Mouse (Mus musculus) right cerebral cortex, postnatal 25 days (tissue): Measurements from ENCODE around the gene Arhgef3.

Experiments used
- DNase-seq: peaks from one replicate; pipeline ENCODE4 v3.0.0; 2022

Arhgef3 gene

DNA sequence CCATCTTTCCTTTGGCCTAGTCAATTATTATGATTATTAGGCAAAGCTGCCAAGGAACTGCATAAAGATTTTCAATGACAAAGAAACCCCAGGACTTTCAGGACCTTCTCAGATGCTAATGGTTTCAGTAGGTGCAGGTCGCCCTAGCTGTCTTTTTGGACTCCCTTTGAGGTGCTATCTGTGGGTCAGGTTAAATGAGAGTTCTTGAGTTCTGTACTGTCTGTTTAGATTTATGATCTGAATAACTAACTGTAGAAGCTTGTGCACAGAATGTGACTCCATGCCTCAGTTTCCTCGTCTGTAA, 158.1 kb downstream of the Arhgef3 start:
- no peak for DNase-seq

DNA sequence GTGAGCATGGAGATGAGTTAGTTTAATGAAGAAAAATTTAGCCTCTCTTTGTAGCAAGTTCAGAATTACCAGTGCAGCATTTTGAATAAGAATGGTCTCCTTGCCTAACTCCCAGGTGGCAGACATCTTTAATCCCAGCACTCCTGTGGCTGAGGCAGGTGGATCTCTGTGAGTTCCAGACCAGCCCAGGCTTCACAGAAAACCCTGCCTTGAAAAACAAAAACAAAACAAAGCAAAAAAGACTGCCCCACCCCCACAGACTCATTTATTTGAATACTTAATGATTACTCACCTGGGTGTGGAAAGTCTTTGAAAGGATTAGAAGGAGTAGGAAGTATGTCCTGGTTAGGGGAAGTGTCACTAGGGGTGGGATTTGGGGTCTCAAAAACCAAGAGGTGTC, 158.5 kb downstream of the Arhgef3 start:
- no peak for DNase-seq

DNA sequence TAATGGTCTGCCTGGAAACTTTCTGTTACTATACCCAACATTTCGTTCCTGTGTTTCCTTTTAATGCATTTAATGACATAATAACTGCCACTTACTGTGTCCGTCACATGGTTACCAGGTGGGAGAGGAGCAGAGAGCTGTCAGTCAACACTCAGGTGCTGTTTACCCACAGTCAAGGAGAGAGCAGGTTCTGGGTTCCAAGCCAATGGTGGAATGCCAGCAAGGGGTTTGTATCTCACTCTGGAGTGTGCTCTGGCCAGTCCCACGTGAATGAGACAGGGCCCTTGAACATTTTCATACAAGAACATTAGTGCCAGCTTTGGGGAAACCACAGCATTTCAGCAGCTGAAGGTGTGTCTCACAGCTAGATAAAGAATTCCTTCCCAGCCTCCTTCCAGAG, 162.6 kb downstream of the Arhgef3 start:
- DNase-seq, result no peak

DNA sequence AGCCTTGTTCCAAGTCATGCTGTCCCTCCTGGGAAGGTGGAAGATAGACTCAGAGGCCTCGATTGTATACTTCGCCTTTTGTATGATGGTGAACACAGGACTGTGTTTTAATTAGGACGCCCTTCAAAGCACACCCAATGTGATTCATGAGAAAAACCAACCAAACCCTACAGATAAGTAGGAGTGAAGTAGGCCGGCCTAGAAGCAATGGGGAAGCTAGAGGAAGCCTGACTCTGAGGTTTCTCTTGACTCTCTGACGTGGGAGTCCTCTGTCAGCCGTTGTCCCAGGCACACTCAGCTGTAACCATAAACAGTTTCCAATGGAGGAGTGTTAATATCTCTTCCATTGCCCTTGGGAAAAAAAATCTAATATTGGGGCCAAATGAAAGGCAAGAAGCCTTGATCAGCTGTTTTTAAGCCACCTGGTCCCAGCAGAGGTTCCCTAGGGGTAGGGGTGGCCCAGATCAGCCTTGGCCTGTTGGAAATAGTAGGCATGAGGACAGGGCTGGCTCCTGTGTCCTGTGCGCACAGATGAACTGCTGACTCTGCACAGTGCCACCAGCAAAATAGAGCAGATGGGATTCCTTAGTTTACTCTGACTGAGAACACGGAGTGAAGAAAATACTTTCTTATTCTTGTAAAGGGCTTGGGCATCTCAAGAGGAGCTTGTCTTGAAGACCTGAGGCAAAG, 165.6 kb downstream of the Arhgef3 start:
- no peak for DNase-seq

DNA sequence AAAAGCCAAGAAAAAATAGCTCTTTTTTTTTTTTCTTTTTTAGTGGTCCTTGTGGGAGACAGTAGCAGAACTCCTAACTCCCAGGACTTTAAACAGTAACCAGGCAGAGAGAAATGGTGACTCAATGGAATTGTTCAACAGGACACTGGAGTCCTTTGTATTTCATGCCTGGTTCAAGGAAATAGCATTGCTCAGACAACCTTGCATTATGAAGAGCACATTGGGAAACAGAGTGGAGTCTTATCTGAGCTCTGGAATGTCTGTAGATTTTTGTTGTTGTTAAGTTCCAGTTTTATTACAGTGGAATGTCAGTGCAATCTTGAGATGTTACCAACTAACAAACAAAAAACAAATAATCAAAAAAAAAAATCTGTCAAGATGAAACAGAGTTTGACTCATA, 169.3 kb downstream of the Arhgef3 start:
- DNase-seq, result no peak

DNA sequence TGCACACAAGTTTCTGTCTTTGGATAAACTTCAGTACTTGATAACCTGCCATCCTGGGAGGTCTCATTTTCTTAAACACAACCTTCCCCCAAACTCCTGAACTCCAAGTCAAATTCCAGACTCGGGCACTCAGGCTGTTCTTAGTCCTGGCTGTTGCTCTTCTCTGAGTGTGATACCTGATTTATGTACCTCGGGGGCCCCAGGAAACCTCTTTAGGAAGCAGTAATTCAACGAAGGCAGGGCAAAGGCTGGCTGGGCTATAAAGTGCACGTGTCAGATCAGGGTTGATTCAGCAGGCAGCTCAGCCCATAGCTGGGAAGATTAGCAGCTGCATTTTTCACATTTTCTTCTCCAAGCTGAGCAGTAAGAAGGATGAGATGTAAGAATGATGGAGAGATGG, 171.5 kb downstream of the Arhgef3 start:
- no peak for DNase-seq

DNA sequence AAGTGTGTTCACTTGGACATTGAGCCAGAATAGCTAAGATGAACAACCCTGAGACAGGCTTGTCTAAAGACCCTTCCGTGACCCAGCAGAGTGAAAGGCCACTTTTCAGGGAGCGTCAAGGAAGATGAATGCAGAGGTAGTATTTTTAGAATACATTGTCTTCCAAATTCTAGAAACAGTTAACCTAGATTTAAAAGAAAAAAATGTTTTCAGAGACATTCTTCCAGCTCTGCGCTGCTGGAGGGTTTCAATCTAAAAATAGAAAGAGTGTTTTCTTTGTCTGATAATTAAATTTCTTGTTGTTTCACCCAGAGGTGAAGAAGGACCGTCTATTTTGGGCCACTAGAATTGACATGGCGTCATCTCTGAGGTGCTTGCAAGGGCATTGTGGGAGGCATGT, 174.4 kb downstream of the Arhgef3 start:
- DNase-seq, result no peak

DNA sequence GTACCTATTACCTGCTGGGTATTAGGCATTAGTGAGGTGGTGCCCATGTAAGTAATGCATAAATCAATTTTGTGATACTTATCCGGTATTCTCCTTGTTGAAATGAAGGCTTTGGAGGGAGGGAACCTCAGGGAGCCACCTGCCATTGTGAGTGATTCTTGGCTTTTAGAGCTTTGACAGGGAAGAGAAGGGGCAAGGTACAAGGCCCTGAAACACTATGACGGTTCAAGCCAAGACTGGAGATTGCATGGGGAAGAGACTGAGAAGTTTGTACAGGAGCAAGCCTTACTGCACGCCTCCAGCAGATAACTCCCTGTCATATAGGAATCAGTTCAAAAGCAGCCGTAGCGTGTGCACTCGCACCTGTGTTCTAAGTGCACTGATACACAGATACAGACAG, 177.4 kb downstream of the Arhgef3 start:
- no peak for DNase-seq

DNA sequence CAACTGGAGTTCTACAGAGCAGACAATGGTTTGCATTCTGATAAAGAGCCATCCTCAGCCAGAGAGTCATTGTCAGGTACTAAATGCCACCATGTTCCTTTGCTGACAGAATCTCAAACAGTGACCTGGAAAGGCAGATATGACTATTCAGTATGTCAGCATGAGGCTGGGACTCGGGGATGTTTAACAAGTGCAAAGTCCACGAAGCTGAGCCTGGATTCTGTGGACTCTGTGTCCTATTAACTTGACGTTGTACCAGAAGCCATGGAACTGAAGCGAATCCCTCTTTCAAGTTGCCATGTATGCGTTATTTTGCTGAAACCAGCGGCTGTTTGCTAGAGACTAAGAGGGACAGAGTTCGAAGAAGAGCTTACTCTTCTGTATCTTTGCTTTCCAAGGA, 181.1 kb downstream of the Arhgef3 start:
- no peak for DNase-seq

DNA sequence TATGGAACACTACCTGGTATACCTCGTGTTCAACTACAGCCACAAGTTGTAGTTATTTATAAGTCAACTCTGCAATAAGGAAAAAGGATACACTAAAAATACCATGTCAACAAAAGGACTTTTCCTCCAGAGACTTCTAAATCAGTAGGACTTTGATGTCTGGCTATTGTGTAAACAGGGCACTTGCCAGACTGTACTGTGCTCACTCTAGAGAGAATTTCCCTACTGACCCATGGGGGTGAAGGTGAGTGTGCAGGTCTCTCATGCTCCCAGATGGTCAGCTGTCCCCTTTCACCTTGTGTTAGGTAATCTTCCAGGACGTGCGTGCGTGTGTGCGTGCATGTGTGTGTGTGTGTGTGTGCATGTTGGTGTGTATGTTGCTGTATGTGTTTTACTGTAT, 182.3 kb downstream of the Arhgef3 start:
- no peak for DNase-seq

DNA sequence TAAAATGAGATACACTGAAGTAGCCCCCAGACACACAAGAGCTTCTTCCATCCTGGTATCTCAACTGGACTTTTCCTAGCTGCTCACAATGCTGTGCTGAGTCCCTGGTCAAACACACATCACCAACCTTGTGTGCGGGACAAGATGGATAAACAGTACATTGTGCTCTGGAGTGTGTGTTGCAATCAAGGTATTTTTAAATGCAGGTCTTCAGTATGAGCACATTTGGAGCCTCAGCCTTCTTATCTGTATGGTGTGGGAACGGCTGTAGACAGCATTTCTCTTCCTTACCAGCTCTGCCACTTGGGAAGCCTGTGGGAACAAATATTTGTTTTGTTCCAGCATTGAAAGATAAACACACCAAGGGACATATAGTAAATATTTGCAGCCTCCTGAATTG, 184.2 kb downstream of the Arhgef3 start:
- DNase-seq, result no peak

DNA sequence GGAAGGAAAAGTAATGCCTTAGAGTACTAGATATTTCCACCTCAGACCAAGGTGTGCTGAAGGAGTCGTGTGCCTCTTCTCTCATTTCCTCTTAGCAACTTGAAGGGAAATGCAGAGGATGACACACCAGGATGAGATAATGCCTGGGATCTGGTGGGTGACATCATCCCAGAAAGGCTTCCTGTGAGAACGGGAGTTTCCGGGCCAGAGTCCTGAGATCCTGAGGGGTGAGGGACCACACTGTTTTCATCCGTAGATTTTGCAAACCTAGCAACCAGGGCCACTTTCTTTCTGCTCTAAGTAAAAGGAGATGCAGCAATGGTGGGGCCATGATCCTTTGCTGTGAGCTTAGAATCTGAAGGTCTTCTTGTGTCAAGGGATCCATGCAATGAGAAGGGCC, 185.0 kb downstream of the Arhgef3 start:
- DNase-seq, result no peak

DNA sequence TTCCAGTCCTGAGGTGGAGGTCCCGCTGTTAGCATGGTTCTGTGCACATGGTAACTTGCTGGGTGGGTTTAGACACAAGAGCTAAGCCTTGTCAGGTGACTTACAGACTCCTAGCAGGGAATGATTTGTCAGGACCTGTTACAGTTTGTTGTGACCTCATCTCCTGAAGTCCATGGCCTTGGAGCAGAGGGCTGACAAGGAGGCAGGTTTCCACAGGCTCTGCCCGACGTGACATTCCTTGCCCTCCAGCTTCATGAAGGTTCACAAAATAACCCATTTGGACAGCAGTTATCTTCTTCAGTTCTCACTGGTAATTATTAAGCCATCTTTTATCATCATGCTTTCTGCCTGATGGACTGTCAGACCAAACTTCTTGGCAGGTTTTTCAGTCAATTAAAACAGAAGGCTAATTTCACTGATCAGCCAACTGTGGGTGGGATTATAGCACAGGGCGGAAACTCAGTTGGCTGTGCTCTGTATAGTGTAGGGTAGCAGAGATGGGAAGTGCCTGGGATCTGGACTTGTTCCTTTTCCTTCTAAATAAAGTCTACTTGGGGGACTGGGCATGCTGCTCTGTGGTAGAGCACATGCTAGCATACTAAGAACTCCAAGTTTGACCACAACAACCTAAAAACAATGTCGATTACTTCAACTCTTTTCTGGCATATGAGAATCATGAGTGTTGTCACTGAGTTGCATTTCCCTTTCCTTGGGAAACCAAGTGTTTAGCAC, 187.2 kb downstream of the Arhgef3 start:
- DNase-seq, result no peak

DNA sequence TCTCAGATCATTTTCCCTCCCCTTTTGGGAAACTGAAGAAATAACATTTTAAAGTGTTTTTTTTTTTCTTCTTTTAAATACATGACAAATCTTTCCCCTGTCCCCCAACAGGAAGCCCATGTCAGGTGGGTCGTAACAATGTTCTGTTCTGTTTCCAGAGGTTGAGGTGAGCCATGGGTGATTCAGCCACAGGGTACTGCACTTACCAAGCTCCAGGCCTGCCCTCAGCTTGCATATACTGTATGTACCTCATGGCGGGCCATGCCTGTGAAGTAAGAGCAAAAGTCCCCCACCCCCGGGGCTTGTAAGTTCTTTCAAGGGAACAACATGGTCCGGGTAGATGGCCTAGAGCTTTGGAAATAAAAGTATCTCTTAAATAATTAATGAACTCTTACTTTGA, 188.6 kb downstream of the Arhgef3 start:
- no peak for DNase-seq

DNA sequence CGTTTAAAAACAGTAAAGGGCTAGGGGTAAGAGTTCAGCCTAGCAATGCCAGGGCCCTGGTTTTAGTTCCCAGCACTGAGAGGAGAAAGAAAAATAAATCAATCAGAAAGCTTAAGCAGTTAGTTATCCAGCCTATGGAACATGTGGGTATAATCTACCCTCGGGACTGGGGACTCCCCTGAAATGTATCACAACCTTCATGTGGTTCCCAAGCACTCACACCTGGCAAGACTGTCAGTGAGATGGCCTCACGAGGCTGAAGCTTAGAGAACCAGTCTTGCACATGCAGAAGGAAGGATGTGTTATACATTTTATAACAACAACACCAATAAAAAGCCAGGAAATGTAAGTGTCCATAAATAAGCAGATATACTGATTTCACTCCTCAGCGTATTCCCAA, 189.7 kb downstream of the Arhgef3 start:
- DNase-seq, result no peak

DNA sequence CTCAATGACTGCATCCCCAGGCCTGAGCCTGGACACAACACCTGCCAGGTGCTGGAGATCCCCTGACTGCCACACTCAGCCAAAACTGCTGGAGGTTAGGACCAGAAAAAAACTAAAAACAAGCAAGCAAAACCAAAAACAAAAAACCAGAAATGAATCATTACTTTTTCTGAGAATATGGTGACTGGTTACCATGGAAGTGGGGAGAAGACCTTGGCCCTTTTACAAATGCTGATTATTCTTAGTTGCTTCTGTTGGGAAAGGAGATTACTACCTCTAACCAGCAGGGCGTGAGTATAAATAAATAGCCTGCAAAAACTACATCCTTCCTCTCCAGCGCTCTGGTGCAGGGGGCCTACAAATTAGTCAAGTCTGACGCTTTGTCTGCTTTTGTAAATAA, 194.1 kb downstream of the Arhgef3 start:
- DNase-seq, result no peak

DNA sequence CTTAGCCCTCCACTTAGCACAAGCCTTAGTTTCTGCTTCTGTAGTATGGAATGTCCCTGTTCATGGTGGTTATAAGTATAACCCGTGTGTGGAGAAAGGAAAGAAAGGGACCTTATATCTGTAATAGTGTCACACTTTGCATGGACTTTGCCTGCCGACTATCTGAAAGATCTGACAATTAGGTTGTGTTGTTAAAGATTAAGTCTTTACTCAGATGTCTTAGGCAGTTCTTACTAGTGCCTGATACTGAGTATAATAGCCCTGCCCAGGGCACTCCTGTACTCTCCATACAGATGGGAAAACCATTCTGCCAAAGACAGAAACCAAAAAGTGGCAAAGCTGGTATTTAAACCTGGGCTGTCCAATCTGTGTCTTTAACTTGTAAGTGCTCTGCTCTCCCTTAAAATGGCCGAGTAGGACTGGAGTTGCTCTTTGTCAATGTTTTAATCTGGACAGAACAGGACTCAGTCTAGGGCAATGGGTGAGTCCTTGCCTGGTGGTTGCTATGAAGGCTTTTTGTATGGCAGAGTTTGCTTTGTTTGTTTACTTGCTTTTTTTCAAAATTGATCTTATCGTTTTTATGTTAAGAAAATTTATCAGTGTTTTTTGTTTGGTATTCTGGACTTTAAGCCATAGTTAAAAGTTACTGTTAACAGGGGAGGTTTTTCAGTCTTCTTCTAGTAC, 196.0 kb downstream of the Arhgef3 start:
- no peak for DNase-seq

DNA sequence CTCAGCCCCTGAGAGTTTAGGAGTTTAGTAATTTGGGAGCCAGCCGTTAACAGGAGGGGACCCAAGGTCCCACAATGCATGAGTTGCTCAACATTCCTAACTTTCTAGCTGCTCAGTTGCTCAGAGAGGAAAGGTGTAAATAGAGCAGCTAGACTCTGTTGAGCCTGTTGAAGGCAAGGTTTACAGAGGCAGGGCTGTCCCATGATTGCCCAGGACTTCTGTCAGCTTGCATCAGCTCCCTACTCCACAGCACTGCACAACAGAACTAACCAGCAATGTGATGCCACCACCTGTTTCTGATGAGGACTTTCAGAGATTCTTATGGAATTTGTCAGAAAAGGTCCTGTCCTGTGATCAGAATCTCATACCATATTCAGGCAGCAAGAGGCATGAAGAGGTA, 197.7 kb downstream of the Arhgef3 start:
- DNase-seq, result no peak

DNA sequence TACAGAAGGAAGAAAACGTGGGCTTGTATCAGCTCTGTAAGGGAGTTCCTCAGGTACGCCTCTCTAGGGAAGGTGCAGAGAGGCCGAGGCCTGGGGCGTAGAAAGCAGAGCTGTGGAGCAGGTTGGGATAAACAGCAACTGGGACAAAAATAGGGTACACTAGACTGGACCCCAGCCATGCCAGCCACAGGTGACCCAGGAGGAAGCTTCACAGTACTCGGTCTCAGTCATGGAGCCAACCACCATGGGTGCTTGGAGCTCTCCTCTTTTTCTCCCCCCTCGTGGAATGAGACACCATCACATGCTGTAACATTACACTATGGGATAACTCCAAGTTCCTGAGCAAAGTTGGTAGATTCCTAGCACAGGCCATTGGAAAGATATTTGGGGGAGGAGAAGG, 201.0 kb downstream of the Arhgef3 start:
- DNase-seq, result no peak

DNA sequence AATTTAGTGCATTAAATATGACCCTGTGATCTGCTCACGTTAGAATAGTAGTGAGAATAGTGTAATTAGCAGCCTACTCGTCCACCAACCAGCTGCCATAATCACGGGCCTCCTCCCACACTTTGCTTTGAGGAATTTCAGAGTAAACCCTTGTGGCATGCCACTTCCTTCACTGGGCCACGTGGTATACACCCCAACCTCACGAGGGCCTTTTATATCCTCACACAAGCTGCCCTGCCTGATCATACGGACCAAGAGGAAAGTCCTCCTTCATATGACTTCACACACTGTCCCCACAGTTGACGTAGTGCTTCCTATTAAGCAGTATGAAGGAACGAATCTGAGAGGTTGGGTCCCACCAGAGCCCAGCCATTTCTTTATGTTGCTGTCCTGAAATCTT, 202.4 kb downstream of the Arhgef3 start:
- DNase-seq, result no peak

DNA sequence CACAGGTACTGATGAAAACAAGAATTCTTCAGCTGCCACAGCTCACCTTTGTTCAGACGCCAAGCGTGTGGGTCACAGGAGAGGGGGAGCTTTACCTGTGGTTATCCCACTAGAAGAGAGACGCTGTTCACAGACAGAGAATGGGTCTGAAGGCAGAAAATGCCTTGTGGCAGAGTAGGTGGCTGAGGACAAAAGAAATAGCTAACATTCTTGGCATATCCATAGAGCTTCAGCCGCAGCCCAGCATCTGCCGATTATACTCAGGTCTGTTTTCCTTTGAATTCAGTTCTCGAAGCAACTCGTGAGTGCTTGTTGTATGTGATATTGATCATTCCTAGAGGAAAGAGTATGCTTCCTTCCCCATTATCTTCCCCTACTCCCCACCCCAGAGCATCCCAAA, 204.7 kb downstream of the Arhgef3 start:
- DNase-seq, result no peak

DNA sequence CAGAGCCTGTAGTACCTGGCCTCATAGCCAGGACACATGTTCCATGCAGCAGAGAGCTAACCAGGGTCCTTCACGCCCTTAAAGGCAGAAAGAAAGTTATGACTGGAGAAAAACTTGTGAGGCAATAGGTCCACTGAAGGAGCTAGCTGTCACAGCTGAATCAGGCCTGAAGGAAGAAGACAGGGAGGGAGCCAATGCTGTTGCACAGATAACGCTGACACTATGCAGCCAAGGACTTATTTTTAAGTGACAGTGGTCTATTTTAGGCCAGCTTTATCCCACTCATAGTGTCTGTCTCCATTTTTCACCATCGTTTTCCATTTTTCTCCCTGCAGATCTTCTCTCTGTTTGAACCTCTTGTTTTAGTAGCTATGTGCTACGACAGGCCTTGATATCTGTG, 207.3 kb downstream of the Arhgef3 start:
- no peak for DNase-seq

DNA sequence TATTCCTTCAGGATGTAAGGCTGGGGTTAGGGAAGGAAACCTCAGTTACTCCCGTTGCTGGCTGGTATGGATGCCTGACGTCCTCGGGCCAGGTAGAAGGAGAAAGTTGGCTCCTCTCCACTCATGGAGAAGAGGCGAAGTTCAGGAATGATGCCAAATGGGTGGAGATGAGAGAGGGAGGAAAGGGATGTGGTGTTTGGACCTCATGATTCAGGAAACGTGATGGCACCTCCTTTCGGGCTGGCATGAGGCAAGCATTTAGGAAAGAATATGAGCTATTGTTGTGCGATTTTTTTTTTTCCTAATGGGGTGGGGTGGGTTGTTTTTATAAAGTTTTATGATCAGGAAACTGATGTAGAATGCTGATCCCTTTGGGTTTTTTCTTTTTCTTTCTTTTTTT, 210.0 kb downstream of the Arhgef3 start:
- DNase-seq, result no peak

DNA sequence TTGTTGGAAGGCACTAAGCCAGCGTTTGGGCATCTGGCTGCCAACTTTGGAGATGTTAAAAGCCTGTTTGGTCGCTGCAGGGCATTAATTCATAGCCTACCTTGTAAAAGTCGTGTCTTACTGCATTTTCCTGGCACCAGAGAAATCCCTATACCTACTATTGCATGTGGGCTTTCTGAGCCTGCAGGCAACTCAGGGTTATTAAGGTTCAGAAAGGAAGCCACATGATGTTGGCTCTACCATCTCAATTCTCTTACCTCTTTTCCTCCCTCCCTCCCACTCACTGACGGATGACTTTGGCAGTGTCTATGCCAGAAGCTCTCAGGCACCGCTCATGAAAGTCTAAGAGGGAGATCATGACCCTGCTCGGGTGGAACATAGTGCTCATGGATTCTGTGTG, 210.8 kb downstream of the Arhgef3 start:
- DNase-seq, result no peak

DNA sequence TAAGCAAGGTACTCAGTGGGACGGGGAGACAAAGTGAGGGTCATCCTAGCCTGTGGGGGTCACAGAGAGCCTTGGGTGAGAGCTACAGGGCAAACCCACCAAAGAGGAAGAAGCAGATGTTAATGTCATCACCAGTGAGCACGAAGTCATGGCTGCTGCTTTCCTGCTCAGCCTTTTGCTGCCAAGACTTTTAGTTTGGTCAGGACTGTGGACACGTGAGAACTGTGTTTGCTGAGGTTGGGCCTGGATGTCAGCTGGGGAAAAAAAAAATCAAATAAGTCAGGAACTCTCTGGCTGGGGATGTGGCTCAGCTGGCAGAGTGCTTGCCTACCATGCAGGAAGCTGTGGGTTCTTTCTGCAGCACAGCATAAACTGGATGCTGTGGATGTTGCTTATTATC, 213.2 kb downstream of the Arhgef3 start:
- no peak for DNase-seq
